Mouse (Mus musculus): ENCODE data around the gene Blvrb. TPM values are rescaled to one million over a fixed set of nuclear protein-coding genes. Genes with fewer than 3 reads are reported as not detected.
"Not testable (repeated sequence)": the region's sequence is repeated elsewhere in the genome, so short reads cannot be mapped to it uniquely, and the experiment has no call there.

The Blvrb gene
- polyA plus RNA-seq, 1 experiment from 2014 or later, result 15.1 TPM

DNA sequence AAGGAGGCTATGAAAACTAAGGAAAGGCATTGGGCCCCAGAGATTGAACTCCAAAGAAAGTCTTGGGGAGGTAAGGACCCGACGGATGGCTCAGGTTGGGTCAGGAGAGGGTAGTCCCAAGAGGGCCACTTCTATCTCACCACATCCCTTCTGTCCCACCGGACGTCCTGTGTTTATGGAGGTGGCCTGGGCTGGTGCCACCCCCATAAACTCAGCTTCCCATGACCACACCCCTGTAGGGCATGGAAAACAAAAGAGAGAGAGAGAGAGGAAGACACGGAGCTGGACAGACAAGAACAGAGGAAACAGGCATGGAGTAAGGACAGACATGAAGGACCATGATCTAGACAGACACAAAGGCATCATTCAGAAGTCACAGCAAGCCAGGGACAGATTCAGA, 45.7 kb downstream of the Blvrb start:
- H3K27me3 ChIP-seq (ENCODE audit: control insufficient read depth, insufficient read depth, low read depth, low read length), result no peaks in the 10 kb centered on the region
- no peak overlapping the region for H3K27ac ChIP-seq (ENCODE audit: low read length)
- ATAC-seq, result no peak
- WGBS, result 78% methylated on average over 5 of the region's 5 CpGs
- no peaks in the 10 kb centered on the region for H3K36me3 ChIP-seq (ENCODE audit: control insufficient read depth, insufficient read depth, low read length)
- no peak overlapping the region for H3K9ac ChIP-seq (ENCODE audit: low read depth, low read length)
- no peaks in the 10 kb centered on the region for H3K4me1 ChIP-seq (ENCODE audit: control insufficient read depth, insufficient read depth, low read length)
- H3K4me2 ChIP-seq (ENCODE audit: low read length), result no peak overlapping the region
- H3K4me3 ChIP-seq (ENCODE audit: low read depth, low read length), result no peak overlapping the region
- no peaks in the 10 kb centered on the region for H3K9me3 ChIP-seq (replicated peaks; ENCODE audit: control insufficient read depth, low read length, poor library complexity, severe bottlenecking)

DNA sequence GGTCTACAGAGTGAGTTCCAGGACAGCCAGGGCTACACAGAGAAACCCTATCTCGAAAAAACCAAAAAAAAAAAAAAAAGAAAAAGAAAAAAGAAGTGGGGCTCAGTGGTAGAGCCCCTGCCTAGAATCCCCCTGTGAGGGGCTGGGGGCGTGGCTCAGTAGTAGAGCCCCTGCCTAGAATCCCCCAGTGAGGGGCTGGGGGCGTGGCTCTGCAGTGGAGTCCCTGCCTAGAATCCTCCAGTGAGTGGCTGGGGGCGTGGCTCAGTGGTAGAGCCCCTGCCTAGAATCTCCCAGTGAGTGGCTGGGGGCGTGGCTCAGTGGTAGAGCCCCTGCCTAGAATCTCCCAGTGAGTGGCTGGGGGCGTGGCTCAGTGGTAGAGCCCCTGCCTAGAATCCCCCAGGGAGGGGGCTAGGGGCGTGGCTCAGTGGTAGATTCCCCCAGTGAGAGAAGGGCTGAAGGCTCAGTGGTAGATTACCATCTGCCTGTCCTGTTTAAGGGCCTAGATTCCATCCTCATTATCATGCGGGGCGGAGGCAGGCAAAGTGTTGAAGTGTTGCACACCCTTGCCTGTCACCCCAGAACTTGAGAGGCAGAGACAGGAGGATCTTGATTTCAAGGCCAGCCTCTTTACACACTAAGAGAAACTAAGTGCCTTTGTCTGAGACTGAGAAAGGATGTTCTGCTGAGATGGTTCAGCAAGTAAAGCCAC, 47.0 kb downstream of the Blvrb start:
- not testable (repeated sequence) for H3K9me3 ChIP-seq (replicated peaks; ENCODE audit: control insufficient read depth, low read length, poor library complexity, severe bottlenecking)

DNA sequence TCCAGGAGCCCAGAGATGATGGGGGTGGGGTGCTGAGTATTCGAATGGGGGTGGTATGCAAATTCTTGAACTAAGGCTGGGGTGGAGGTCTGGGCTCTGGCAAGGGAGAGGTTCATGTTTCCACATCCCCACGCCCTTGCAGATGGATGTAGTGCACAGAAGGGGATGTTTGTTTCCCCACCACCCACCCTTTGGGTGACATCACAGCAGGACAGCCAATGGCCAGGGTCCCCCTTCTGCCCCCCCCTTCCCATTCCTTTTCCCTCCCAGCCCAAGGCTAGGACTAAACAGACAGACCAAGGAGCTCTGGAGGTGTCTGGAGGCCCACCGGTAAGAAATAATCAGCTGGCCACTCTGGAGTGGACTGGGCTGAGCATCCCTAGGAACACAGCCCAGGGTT, 51.3 kb downstream of the Blvrb start, which contains the start of gene Prx:
Gene Prx, plus strand, starts transcription at position 289 of the 400 bp plus-strand sequence.
- 67% methylated on average over 3 of the region's 3 CpGs for WGBS
- no peak for ATAC-seq
- no peak within 1 kb of the TSS for H3K4me3 ChIP-seq (ENCODE audit: low read depth, low read length)

More for the DNA sequence above, 47.0 kb downstream of the Blvrb start:
- not testable (repeated sequence) for ATAC-seq; H3K27ac ChIP-seq (ENCODE audit: low read length); H3K4me2 ChIP-seq (ENCODE audit: low read length); H3K4me1 ChIP-seq (ENCODE audit: control insufficient read depth, insufficient read depth, low read length); H3K27me3 ChIP-seq (ENCODE audit: control insufficient read depth, insufficient read depth, low read depth, low read length); H3K4me3 ChIP-seq (ENCODE audit: low read depth, low read length); H3K9ac ChIP-seq (ENCODE audit: low read depth, low read length); H3K36me3 ChIP-seq (ENCODE audit: control insufficient read depth, insufficient read depth, low read length)
- WGBS, result 88% methylated on average over 8 of the region's 9 CpGs

GRCm38 (mm10) chr7:27501620-27502019, 53.8 kb downstream of the Blvrb start:
- no peak for ATAC-seq
- Histone ChIP-seq H3K4me2 (ENCODE audit: low read length) (no peak overlapping the region), H3K36me3 (ENCODE audit: control insufficient read depth, insufficient read depth, low read length) (no peaks in the 10 kb centered on the region), H3K9ac (ENCODE audit: low read depth, low read length) (no peak overlapping the region), H3K4me1 (ENCODE audit: control insufficient read depth, insufficient read depth, low read length) (no peaks in the 10 kb centered on the region), H3K27me3 (ENCODE audit: control insufficient read depth, insufficient read depth, low read depth, low read length) (no peaks in the 10 kb centered on the region), H3K27ac (ENCODE audit: low read length) (no peak overlapping the region), H3K9me3 (replicated peaks; ENCODE audit: control insufficient read depth, low read length, poor library complexity, severe bottlenecking) (no peaks in the 10 kb centered on the region), H3K4me3 (ENCODE audit: low read depth, low read length) (no peak overlapping the region)
- WGBS, result 72% methylated on average over 4 of the region's 4 CpGs

More for the DNA sequence above, 51.3 kb downstream of the Blvrb start, which contains the start of gene Prx:
- Histone ChIP-seq H3K4me1 (ENCODE audit: control insufficient read depth, insufficient read depth, low read length) (no peaks in the 10 kb centered on the region), H3K27me3 (ENCODE audit: control insufficient read depth, insufficient read depth, low read depth, low read length) (no peaks in the 10 kb centered on the region), H3K4me2 (ENCODE audit: low read length) (no peak within 1 kb of the TSS), H3K27ac (ENCODE audit: low read length) (no peak within 1 kb of the TSS), H3K9ac (ENCODE audit: low read depth, low read length) (no peak within 1 kb of the TSS), H3K36me3 (ENCODE audit: control insufficient read depth, insufficient read depth, low read length) (no peaks in the 10 kb centered on the region), H3K9me3 (replicated peaks; ENCODE audit: control insufficient read depth, low read length, poor library complexity, severe bottlenecking) (no peaks in the 10 kb centered on the region)

GRCm38 (mm10) chr7:27506765-27507370, 59.1 kb downstream of the Blvrb start:
- H3K9ac ChIP-seq (ENCODE audit: low read depth, low read length), result 0 out of 2 replicates have a peak overlapping the region, but pooled peaks have one; percentile 67
- WGBS, result 52% methylated on average over 9 of the region's 9 CpGs
- H3K9me3 ChIP-seq (replicated peaks; ENCODE audit: control insufficient read depth, low read length, poor library complexity, severe bottlenecking), result no peaks in the 10 kb centered on the region
- peak overlapping the region; percentile 65 for H3K4me2 ChIP-seq (ENCODE audit: low read length)
- no peak for ATAC-seq
- peak overlapping the region; percentile 90; the same call in 1 of the 2 replicates for H3K27ac ChIP-seq (ENCODE audit: low read length)
- no peaks in the 10 kb centered on the region for H3K27me3 ChIP-seq (ENCODE audit: control insufficient read depth, insufficient read depth, low read depth, low read length)
- peak overlapping the region; percentile 48 for H3K4me3 ChIP-seq (ENCODE audit: low read depth, low read length)
- peaks cover 8% of the 10 kb centered on the region; the same call in 1 of the 2 replicates for H3K4me1 ChIP-seq (ENCODE audit: control insufficient read depth, insufficient read depth, low read length)
- H3K36me3 ChIP-seq (ENCODE audit: control insufficient read depth, insufficient read depth, low read length), result no peaks in the 10 kb centered on the region

GRCm38 (mm10) chr7:27507711-27508647, 60.2 kb downstream of the Blvrb start:
- Histone ChIP-seq H3K27ac (ENCODE audit: low read length) (peak overlapping the region; percentile 90), H3K4me2 (ENCODE audit: low read length) (peak overlapping the region; percentile 65), H3K4me3 (ENCODE audit: low read depth, low read length) (peak overlapping the region; percentile 48), H3K9me3 (replicated peaks; ENCODE audit: control insufficient read depth, low read length, poor library complexity, severe bottlenecking) (no peaks in the 10 kb centered on the region), H3K27me3 (ENCODE audit: control insufficient read depth, insufficient read depth, low read depth, low read length) (no peaks in the 10 kb centered on the region), H3K9ac (ENCODE audit: low read depth, low read length) (peak overlapping the region; percentile 67), H3K4me1 (ENCODE audit: control insufficient read depth, insufficient read depth, low read length) (peaks cover 8% of the 10 kb centered on the region; the same call in 1 of the 2 replicates), H3K36me3 (ENCODE audit: control insufficient read depth, insufficient read depth, low read length) (no peaks in the 10 kb centered on the region)
- under 1% methylated on average over 53 of the region's 54 CpGs for WGBS
- peak; percentile 91 for ATAC-seq

DNA sequence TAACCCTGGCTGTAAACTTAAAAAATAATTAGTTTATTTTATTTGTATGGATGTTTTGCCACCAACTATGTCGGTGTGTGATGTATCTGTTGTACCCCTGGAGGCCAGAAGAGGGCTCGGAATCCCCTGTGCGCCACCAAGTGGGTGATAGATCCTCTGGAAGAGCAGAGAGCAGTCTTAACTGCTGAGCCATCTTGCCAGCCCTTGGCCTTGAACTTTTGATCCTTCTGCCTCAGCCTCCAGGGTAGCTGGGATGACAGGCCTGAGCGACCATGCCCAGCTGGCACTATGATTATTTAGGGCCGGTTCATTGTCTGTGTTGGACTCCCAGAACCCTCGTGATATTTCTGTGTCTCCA, 60.8 kb downstream of the Blvrb start:
- peaks cover 8% of the 10 kb centered on the region; the same call in 1 of the 2 replicates for H3K4me1 ChIP-seq (ENCODE audit: control insufficient read depth, insufficient read depth, low read length)
- no peak overlapping the region for H3K9ac ChIP-seq (ENCODE audit: low read depth, low read length)
- peak overlapping the region; percentile 48 for H3K4me3 ChIP-seq (ENCODE audit: low read depth, low read length)
- H3K4me2 ChIP-seq (ENCODE audit: low read length), result peak overlapping the region; percentile 65
- no peaks in the 10 kb centered on the region for H3K9me3 ChIP-seq (replicated peaks; ENCODE audit: control insufficient read depth, low read length, poor library complexity, severe bottlenecking)
- H3K27me3 ChIP-seq (ENCODE audit: control insufficient read depth, insufficient read depth, low read depth, low read length), result no peaks in the 10 kb centered on the region
- peak; percentile 44 for ATAC-seq
- WGBS, result 26% methylated on average over 6 of the region's 6 CpGs
- H3K36me3 ChIP-seq (ENCODE audit: control insufficient read depth, insufficient read depth, low read length), result no peaks in the 10 kb centered on the region
- H3K27ac ChIP-seq (ENCODE audit: low read length), result peak overlapping the region; percentile 90

DNA sequence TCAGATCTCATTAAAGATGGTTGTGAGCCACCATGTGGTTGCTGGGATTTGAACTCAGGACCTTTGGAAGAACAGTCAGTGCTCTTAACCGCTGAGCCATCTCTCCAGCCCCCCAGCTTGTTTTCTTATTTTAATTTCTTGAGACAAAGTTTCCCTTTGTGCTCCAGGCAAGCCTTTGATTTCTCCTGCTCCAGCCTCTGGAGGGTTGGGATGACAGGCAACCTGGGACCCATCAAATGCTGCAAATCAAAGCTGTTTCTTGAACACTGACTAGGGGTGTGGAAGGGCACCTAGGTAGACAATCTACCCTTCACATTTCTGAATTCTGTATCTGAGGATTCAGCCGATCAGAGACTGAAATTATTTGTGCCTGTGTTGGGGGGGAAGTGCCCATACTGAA, 63.0 kb downstream of the Blvrb start:
- Histone ChIP-seq H3K27ac (ENCODE audit: low read length) (no peak overlapping the region), H3K9me3 (replicated peaks; ENCODE audit: control insufficient read depth, low read length, poor library complexity, severe bottlenecking) (no peaks in the 10 kb centered on the region), H3K9ac (ENCODE audit: low read depth, low read length) (no peak overlapping the region), H3K4me2 (ENCODE audit: low read length) (no peak overlapping the region), H3K4me1 (ENCODE audit: control insufficient read depth, insufficient read depth, low read length) (peaks cover 8% of the 10 kb centered on the region; the same call in 1 of the 2 replicates), H3K36me3 (ENCODE audit: control insufficient read depth, insufficient read depth, low read length) (no peaks in the 10 kb centered on the region), H3K27me3 (ENCODE audit: control insufficient read depth, insufficient read depth, low read depth, low read length) (no peaks in the 10 kb centered on the region), H3K4me3 (ENCODE audit: low read depth, low read length) (no peak overlapping the region)
- no peak for ATAC-seq
- WGBS, result 81% methylated on average over 2 of the region's 2 CpGs

Measured in midbrain, embryonic 16.5 days (tissue).